Mouse (Mus musculus) MEL (cell line): ENCODE results near the gene Rpia. TPM values are rescaled to one million over a fixed set of nuclear protein-coding genes. Genes with fewer than 3 reads are reported as not detected.

Experiments
- DNase-seq: peaks from one replicate; pipeline ENCODE4 v3.0.0; 2011; ENCODE audit warnings: low read depth, low spot score
- H3K27ac ChIP-seq: 2 replicates; pipeline ENCODE4 v1.5.1; 2012; ENCODE audit warnings: low read depth, mild to moderate bottlenecking, control low read depth, low read length, moderate library complexity; ENCODE audit not compliant: control insufficient read depth
- H3K27me3 ChIP-seq, 2 experiments: fragments of 150-350 bp in 1 of 2; sonication (generic) in 1 of 2; 2 replicates each; pipeline ENCODE4 v1.6.1; 2012; ENCODE audit warnings: low read length in 2 of 2, mild to moderate bottlenecking in 2 of 2, improper control_type of control experiment in 1 of 2, moderate library complexity in 1 of 2; ENCODE audit not compliant: insufficient read depth in 2 of 2, control insufficient read depth in 1 of 2
- H3K36me3 ChIP-seq, 2 experiments: 2 replicates each; pipeline ENCODE4 v1.6.1; 2012 to 2014; ENCODE audit warnings: low read length in 2 of 2, improper control_type of control experiment in 1 of 2, inconsistent platforms in 1 of 2, mild to moderate bottlenecking in 1 of 2; ENCODE audit not compliant: insufficient read depth in 2 of 2, control insufficient read depth in 1 of 2
- H3K4me1 ChIP-seq, 2 experiments: fragments of 150-350 bp in 1 of 2; sonication (generic) in 1 of 2; 2 replicates each; pipeline ENCODE4 v1.6.1; 2012; ENCODE audit warnings: low read length in 2 of 2, improper control_type of control experiment in 1 of 2, mild to moderate bottlenecking in 1 of 2; ENCODE audit not compliant: insufficient read depth in 2 of 2, control insufficient read depth in 1 of 2
- H3K4me3 ChIP-seq, 2 experiments: fragments of 150-350 bp in 1 of 2; sonication (generic) in 1 of 2; 2 replicates each; pipeline ENCODE4 v1.5.1; 2012; ENCODE audit warnings: low read depth in 2 of 2, low read length in 2 of 2, mild to moderate bottlenecking in 2 of 2, moderate library complexity in 2 of 2, control low read depth in 1 of 2, improper control_type of control experiment in 1 of 2; ENCODE audit not compliant: control insufficient read depth in 1 of 2, insufficient read depth in 1 of 2
- H3K79me2 ChIP-seq: 2 replicates; pipeline ENCODE4 v1.6.1; 2012; ENCODE audit warnings: mild to moderate bottlenecking, low read length, moderate library complexity; ENCODE audit not compliant: control insufficient read depth, poor library complexity, insufficient read depth
- H3K9ac ChIP-seq: 2 replicates; pipeline ENCODE4 v1.6.1; 2012; ENCODE audit warnings: low read depth, mild to moderate bottlenecking, control low read depth, low read length, moderate library complexity; ENCODE audit not compliant: control insufficient read depth, poor library complexity, severe bottlenecking
- H3K9me3 ChIP-seq: fragments of 150-350 bp; sonication (generic); replicated peaks from 2 replicates; pipeline ENCODE4 v1.6.1; 2012; ENCODE audit warnings: mild to moderate bottlenecking, low read length, improper control_type of control experiment, moderate library complexity; ENCODE audit not compliant: insufficient read depth
- CHD2 ChIP-seq: IDR thresholded peaks from 2 replicates; pipeline ENCODE4 v1.6.1; 2011; ENCODE audit warnings: low read length, improper control_type of control experiment
- EP300 ChIP-seq, 2 experiments: IDR thresholded peaks; 2 replicates each; pipeline ENCODE4 v1.6.1; 2011; ENCODE audit warnings: improper control_type of control experiment in 2 of 2, low read length in 2 of 2, low read depth in 1 of 2, mild to moderate bottlenecking in 1 of 2
- ETS1 ChIP-seq: IDR thresholded peaks from 2 replicates; pipeline ENCODE4 v1.6.1; 2012; ENCODE audit warnings: low read depth, mild to moderate bottlenecking, inconsistent platforms, low read length, improper control_type of control experiment, moderate library complexity
- GATA1 ChIP-seq: IDR thresholded peaks from 2 replicates; pipeline ENCODE4 v1.6.1; 2011; ENCODE audit warnings: low read depth, low read length, improper control_type of control experiment
- MAX ChIP-seq: IDR thresholded peaks from 2 replicates; pipeline ENCODE4 v1.6.1; 2011; ENCODE audit warnings: low read length, improper control_type of control experiment
- MEF2A ChIP-seq: IDR thresholded peaks from 2 replicates; pipeline ENCODE4 v1.6.1; 2014; ENCODE audit warnings: low read depth, mild to moderate bottlenecking, inconsistent platforms, low read length, improper control_type of control experiment; ENCODE audit not compliant: poor library complexity, insufficient replicate concordance, severe bottlenecking; ENCODE audit errors: extremely low read depth
- MXI1 ChIP-seq: IDR thresholded peaks from 2 replicates; pipeline ENCODE4 v1.6.1; 2011; ENCODE audit warnings: mild to moderate bottlenecking, low read depth, low read length, improper control_type of control experiment
- MYB ChIP-seq: IDR thresholded peaks from 2 replicates; pipeline ENCODE4 v1.6.1; 2011; ENCODE audit warnings: mild to moderate bottlenecking, low read depth, low read length, improper control_type of control experiment
- NELFE ChIP-seq: IDR thresholded peaks from 2 replicates; pipeline ENCODE4 v1.6.1; 2011; ENCODE audit warnings: low read depth, low read length, improper control_type of control experiment
- NRF1 ChIP-seq: IDR thresholded peaks from 2 replicates; pipeline ENCODE4 v1.6.1; 2014; ENCODE audit warnings: low read depth, mild to moderate bottlenecking, inconsistent platforms, low read length, improper control_type of control experiment, moderate library complexity; ENCODE audit not compliant: poor library complexity, insufficient read depth, severe bottlenecking
- POLR2AphosphoS2 ChIP-seq: IDR thresholded peaks from 2 replicates; pipeline ENCODE4 v1.6.1; 2011; ENCODE audit warnings: low read length, improper control_type of control experiment
- RAD21 ChIP-seq: IDR thresholded peaks from 2 replicates; pipeline ENCODE4 v1.6.1; 2011; ENCODE audit warnings: mild to moderate bottlenecking, low read depth, low read length, improper control_type of control experiment
- RCOR1 ChIP-seq: IDR thresholded peaks from 2 replicates; pipeline ENCODE4 v1.6.1; 2012; ENCODE audit warnings: low read depth, mild to moderate bottlenecking, inconsistent platforms, low read length, improper control_type of control experiment
- SIN3A ChIP-seq: IDR thresholded peaks from 2 replicates; pipeline ENCODE4 v1.6.1; 2012; ENCODE audit warnings: low read length, improper control_type of control experiment, inconsistent platforms
- SMC3 ChIP-seq: IDR thresholded peaks from 2 replicates; pipeline ENCODE4 v1.6.1; 2011; ENCODE audit warnings: low read depth, low read length, improper control_type of control experiment
- TAL1 ChIP-seq: IDR thresholded peaks from 2 replicates; pipeline ENCODE4 v1.6.1; 2012; ENCODE audit warnings: mild to moderate bottlenecking, inconsistent platforms, low read length, moderate library complexity, mixed read lengths
- USF1 ChIP-seq: IDR thresholded peaks from 2 replicates; pipeline ENCODE4 v1.6.1; 2014; ENCODE audit warnings: low read depth, mild to moderate bottlenecking, inconsistent platforms, low read length, improper control_type of control experiment, moderate library complexity
- ZC3H11A ChIP-seq: IDR thresholded peaks from 2 replicates; pipeline ENCODE4 v1.6.1; 2012; ENCODE audit warnings: low read depth, mild to moderate bottlenecking, inconsistent platforms, low read length, improper control_type of control experiment
- ZKSCAN1 ChIP-seq: IDR thresholded peaks from 2 replicates; pipeline ENCODE4 v1.6.1; 2012; ENCODE audit warnings: low read depth, mild to moderate bottlenecking, inconsistent platforms, low read length, improper control_type of control experiment, moderate library complexity
- ZNF384 ChIP-seq: IDR thresholded peaks from 2 replicates; pipeline ENCODE4 v1.6.1; 2012; ENCODE audit warnings: low read depth, mild to moderate bottlenecking, inconsistent platforms, low read length, improper control_type of control experiment
- polyA plus RNA-seq, 2 experiments: library from polyadenylated mRNA; stranded (reverse) in 1 of 2; unstranded in 1 of 2; fragments of >175 nt in 1 of 2; fragments of >200 nt in 1 of 2; gene quantifications; 2 replicates each; pipeline versions ENCODE4 v1.2.1 to v1.2.4; 2012; ENCODE audit warnings: low replicate concordance in 2 of 2, low read depth in 1 of 2; ENCODE audit not compliant: insufficient read length in 2 of 2, insufficient read depth in 1 of 2, missing spikeins in 1 of 2
- total RNA-seq: library from RNA; depleted of rRNA; stranded (reverse); fragments of 300-350 nt; gene quantifications from 2 replicates; pipeline ENCODE4 v1.2.3, GENCODE M21; 2012

The Rpia gene
- total and polyA plus RNA-seq, 3 experiments, result 93.4 to 238 (median 180) TPM

DNA sequence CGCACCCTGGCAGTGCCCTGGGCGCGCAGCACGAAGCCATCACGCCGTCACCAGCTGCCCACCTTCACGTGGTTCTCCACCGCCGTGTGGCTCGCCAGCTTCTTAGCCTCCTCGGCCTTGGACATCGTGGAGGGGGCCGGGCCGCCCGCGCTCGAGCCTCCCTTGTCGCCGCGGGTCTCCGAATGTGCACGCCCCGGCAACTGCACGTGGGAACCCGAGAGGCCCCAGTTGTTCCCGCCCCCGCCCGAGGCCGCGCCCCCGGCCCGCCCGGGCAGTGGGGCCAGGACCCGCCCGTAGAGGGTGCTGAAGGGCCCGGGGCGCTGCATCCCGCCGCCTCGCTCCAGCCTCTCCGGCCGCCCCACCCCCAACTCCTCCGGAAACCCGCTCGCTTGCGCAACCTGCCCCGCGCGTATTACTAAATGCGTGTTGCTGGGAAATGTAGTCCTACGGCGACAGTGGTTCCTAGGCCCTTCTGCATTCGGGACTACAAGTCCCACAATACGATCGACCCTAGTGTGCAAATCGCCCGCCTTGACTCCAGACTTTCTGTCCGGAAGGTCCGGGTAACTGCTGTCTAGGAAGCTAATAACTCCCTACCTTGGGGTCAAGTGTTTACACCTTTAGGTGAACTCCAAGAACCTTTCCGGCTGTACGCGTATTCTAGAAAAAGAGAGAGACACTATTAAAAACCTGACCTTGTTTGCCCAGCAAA is at the start of gene Rpia (continued):
- TF ChIP-seq NELFE (peak; percentile 68), EP300 (IDR thresholded peaks at IDR 0.05; ENCODE audit: low read depth in 1 of 2, low read length in 2 of 2) (peak in 1 of 2 experiments; percentile 35; a peak in 2 of 4 replicates), NRF1 (peak; percentile 83), ZC3H11A (no peak)

DNA sequence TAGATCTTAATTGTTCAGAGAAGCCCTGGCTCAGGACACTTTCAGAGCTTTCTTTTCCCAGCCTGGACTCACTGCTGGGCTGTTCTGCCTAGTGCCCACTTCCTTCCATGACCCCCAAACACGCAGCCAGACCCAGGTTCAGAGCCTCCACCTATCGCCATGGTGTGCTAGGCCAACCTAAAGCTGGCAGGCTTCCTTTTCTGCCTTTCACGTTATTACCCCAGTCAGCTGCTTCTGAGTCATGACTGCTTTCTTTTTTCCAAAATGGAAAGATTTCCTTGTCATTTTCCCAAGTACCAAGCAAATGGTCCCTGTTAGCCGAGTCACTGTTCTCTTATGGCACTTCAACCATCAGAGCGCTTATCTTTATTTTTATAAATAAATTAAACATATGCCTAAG is 48.2 kb upstream of the Rpia start:
- no peak for DNase-seq
- Histone ChIP-seq H3K4me3 (no peak overlapping the region), H3K27ac (no peak overlapping the region), H3K79me2 (peaks cover 8% of the 10 kb centered on the region), H3K27me3 (peaks cover 0 to 7% of the 10 kb centered on the region in 2 experiments; a peak in 2 of 4 replicates), H3K9me3 (no peaks in the 10 kb centered on the region), H3K36me3 (peaks cover 0 to 12% of the 10 kb centered on the region in 2 experiments; a peak in 2 of 4 replicates), H3K4me1 (peaks cover 2 to 12% of the 10 kb centered on the region in 2 experiments; a peak in 3 of 4 replicates), H3K9ac (no peak overlapping the region)
- TF ChIP-seq POLR2AphosphoS2 (no peak), TAL1 (no peak), SMC3 (no peak), MYB (no peak), ETS1 (no peak), ZC3H11A (no peak), MEF2A (no peak), RCOR1 (no peak), MAX (no peak), MXI1 (no peak), SIN3A (no peak), ZNF384 (no peak), CHD2 (no peak)

DNA sequence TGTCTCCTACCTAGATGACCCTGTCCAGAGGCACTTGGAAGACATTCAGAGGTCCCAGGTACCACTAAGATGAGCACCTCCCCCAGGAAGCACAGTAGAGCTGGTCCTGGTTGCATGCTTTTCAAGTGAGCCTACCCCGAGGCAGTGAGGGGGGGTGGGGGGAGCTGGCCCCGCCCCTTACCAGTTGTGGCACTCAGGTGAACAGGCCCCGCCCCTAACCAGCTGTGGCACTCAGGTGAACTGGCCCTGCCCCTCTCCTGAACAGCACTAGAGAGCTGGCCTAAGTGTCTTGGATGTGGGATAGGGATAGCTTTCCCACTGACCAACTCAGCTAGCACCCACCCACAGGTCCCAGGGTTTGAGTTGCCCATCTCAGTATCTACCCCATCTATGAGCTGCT is 46.5 kb upstream of the Rpia start:
- Histone ChIP-seq H3K4me1 (peaks cover 2 to 9% of the 10 kb centered on the region in 2 experiments; a peak in 3 of 4 replicates), H3K9ac (no peak overlapping the region), H3K27ac (no peak overlapping the region), H3K9me3 (no peaks in the 10 kb centered on the region), H3K79me2 (no peaks in the 10 kb centered on the region), H3K36me3 (peaks cover 0 to 9% of the 10 kb centered on the region in 2 experiments; a peak in 2 of 4 replicates), H3K27me3 (peaks cover 6 to 18% of the 10 kb centered on the region in 2 experiments; a peak in 3 of 4 replicates), H3K4me3 (no peak overlapping the region)
- no peak for DNase-seq
- TF ChIP-seq GATA1 (no peak), POLR2AphosphoS2 (no peak), USF1 (no peak), RAD21 (no peak), ZNF384 (no peak), MXI1 (no peak), ZKSCAN1 (no peak)
